ENCODE assay signal across 11 mouse cellular contexts in the genomic region with DNA sequence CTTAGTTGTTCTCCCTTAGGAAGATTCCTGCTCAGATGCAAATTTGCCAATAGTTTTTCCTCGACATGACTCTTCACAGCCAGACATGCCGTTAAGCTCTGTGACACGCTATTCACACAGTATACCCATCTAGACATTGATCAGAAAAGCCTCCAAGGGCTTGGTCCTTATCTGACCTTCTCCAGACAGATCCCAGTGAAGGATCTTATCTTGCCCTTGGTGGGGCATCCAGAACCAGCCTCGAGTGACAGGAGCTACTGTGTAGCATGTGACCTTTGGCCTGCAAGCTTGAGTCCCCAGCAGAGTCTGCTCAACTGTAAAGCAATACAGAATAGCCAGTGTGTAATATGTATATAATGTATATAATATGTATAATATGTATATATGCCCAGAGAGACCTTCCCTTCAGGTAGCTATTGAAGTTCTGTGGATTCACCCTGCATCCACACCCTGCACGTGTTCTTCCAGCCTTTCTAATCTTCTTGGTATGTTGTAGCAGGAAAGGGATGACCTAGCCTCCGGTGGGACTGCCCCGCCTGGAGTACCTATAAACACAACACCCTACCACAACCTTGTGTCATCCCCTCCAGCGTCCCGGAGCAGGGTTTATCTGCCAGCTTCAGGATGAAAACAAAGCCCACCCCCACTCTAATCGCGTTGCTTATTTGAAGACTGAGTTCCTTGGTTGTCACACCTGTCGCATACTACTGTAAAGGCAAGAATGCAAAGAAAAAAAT. TPM values are rescaled to one million over a fixed set of nuclear protein-coding genes. Genes with fewer than 3 reads are reported as not detected.
A peak's percentile ranks its signal among the peaks of the same experiment; 100 is the strongest.
DNase-seq lines count a peak whose midpoint lies in the region; ATAC-seq and TF ChIP-seq lines count a peak whose summit lies in the region.
"Had no signal": no experiment of that assay in that cellular context is flagged by ENCODE, and none has a peak within 500 bp of the region (broad histone marks: within the 10 kb centered on the region; RNA-seq: fewer than 3 reads in every experiment).

No protein-coding gene starts in this region.

- H3K36me3 ChIP-seq in heart, embryonic 14.5 days (ENCODE audit: control insufficient read depth, insufficient read depth, low read length) = no peaks in the 10 kb centered on the region
- no peaks in the 10 kb centered on the region for H3K36me3 ChIP-seq in neural tube, embryonic 11.5 days (ENCODE audit: control insufficient read depth, insufficient read depth, low read length)
- no peaks in the 10 kb centered on the region for H3K36me3 ChIP-seq in neural tube, embryonic 15.5 days
- H3K36me3 ChIP-seq in limb, embryonic 10.5 days = no peaks in the 10 kb centered on the region
- H3K36me3 ChIP-seq in forebrain, postnatal 0 days (ENCODE audit: insufficient read depth) = no peaks in the 10 kb centered on the region
- H3K36me3 ChIP-seq: hindbrain, embryonic 10.5 days; midbrain, embryonic 10.5 days; neural tube, embryonic 13.5 days had no signal

- H3K4me3 ChIP-seq in heart, embryonic 14.5 days (ENCODE audit: control insufficient read depth in 1 of 2, insufficient read depth in 1 of 2, low read depth in 1 of 2, low read length in 2 of 2) = no peak overlapping the region
- H3K4me3 ChIP-seq in neural tube, embryonic 11.5 days (ENCODE audit: low read depth, low read length) = no peak overlapping the region
- H3K4me3 ChIP-seq in neural tube, embryonic 15.5 days (replicated peaks) = no peak overlapping the region
- H3K4me3 ChIP-seq in limb, embryonic 10.5 days = no peak overlapping the region
- H3K4me3 ChIP-seq in forebrain, postnatal 0 days (ENCODE audit: low read depth, low read length) = no peak overlapping the region
- H3K4me3 ChIP-seq: neural tube, embryonic 13.5 days had no signal

- H3K4me1 ChIP-seq in heart, embryonic 14.5 days (ENCODE audit: control insufficient read depth in 2 of 2, insufficient read depth in 2 of 2, low read length in 2 of 2) = peaks cover 2 to 5% of the 10 kb centered on the region in 2 experiments; a peak in 1 of 4 replicates
- H3K4me1 ChIP-seq in neural tube, embryonic 11.5 days (ENCODE audit: control insufficient read depth, insufficient read depth, low read length) = peaks cover 4% of the 10 kb centered on the region
- H3K4me1 ChIP-seq in neural tube, embryonic 15.5 days = peaks cover 7% of the 10 kb centered on the region; the same call in 1 of the 2 replicates
- H3K4me1 ChIP-seq in limb, embryonic 10.5 days = peaks cover 7% of the 10 kb centered on the region
- no peaks in the 10 kb centered on the region for H3K4me1 ChIP-seq in forebrain, postnatal 0 days (ENCODE audit: insufficient read depth)

- TF ChIP-seq CTCF in forebrain, postnatal 0 days (IDR thresholded peaks at IDR 0.05; ENCODE audit: low read depth) = no peak

- H3K4me2 ChIP-seq in heart, embryonic 14.5 days (ENCODE audit: low read length) = peak overlapping the region; percentile 63; the same call in 1 of the 2 replicates
- H3K4me2 ChIP-seq in neural tube, embryonic 11.5 days (ENCODE audit: low read depth) = no peak overlapping the region
- H3K4me2 ChIP-seq in neural tube, embryonic 15.5 days = no peak overlapping the region
- H3K4me2 ChIP-seq in forebrain, postnatal 0 days (ENCODE audit: low read depth) = no peak overlapping the region

- H3K9me3 ChIP-seq in heart, embryonic 14.5 days (ENCODE audit: control insufficient read depth, low read length) = no peaks in the 10 kb centered on the region
- no peaks in the 10 kb centered on the region for H3K9me3 ChIP-seq in neural tube, embryonic 11.5 days (ENCODE audit: control insufficient read depth, low read length)
- H3K9me3 ChIP-seq in neural tube, embryonic 15.5 days (replicated peaks) = no peaks in the 10 kb centered on the region
- no peaks in the 10 kb centered on the region for H3K9me3 ChIP-seq in limb, embryonic 10.5 days (replicated peaks)
- H3K9me3 ChIP-seq in forebrain, postnatal 0 days (ENCODE audit: low read length) = no peaks in the 10 kb centered on the region
- H3K9me3 ChIP-seq: hindbrain, embryonic 10.5 days; midbrain, embryonic 10.5 days; neural tube, embryonic 13.5 days had no signal

- WGBS in heart, embryonic 14.5 days = 44% methylated on average over 12 of the region's 12 CpGs
- WGBS in neural tube, embryonic 11.5 days = 71% methylated on average over 12 of the region's 12 CpGs
- WGBS in neural tube, embryonic 15.5 days = 68% methylated on average over 12 of the region's 12 CpGs
- WGBS in limb, embryonic 10.5 days = 62% methylated on average over 12 of the region's 12 CpGs
- WGBS in forebrain, postnatal 0 days = 65% methylated on average over 12 of the region's 12 CpGs

- H3K9ac ChIP-seq in heart, embryonic 14.5 days (ENCODE audit: low read length) = peak overlapping the region; percentile 59
- no peak overlapping the region; the same call in 1 of the 2 replicates for H3K9ac ChIP-seq in neural tube, embryonic 11.5 days (ENCODE audit: low read length)
- no peak overlapping the region for H3K9ac ChIP-seq in neural tube, embryonic 15.5 days (replicated peaks)
- no peak overlapping the region for H3K9ac ChIP-seq in forebrain, postnatal 0 days

- no peak; the same call in 1 of the 2 replicates for ATAC-seq in heart, embryonic 14.5 days (ENCODE audit: insufficient number of reproducible peaks, insufficient read depth, low FRiP score, low read depth)
- ATAC-seq in neural tube, embryonic 11.5 days (ENCODE audit: insufficient read depth, low FRiP score, low TSS enrichment) = 0 out of 2 replicates have a peak, but pooled peaks have one; percentile 35
- no peak; the same call in 1 of the 2 replicates for ATAC-seq in neural tube, embryonic 15.5 days (ENCODE audit: low FRiP score)
- no peak for ATAC-seq in forebrain, postnatal 0 days
- ATAC-seq: activated CD4-positive, CD25-positive, alpha-beta regulatory T cell, adult 4 months had no signal

- intact Hi-C loops in heart, postnatal 36 days (cut with DNase I) = loop anchor here (5.0 kb wide), 1 partner anchor 156 kb away; no protein-coding TSS in a partner anchor

- DNase-seq in heart, postnatal 36 days = no peak
- DNase-seq in neural tube, embryonic 11.5 days (ENCODE audit: low spot score) = no peak
- peak; percentile 28 for DNase-seq in limb, embryonic 10.5 days (ENCODE audit: low spot score)
- DNase-seq in cerebellum, adult 9-10 months = no peak
- DNase-seq in forebrain, postnatal 0 days = no peak

- no peak overlapping the region for H3K27ac ChIP-seq in heart, embryonic 14.5 days (replicated peaks in 1 of 2; ENCODE audit: control insufficient read depth in 1 of 2, insufficient read depth in 1 of 2, low read depth in 2 of 2, low read length in 2 of 2)
- no peak overlapping the region for H3K27ac ChIP-seq in neural tube, embryonic 11.5 days (ENCODE audit: low read depth, low read length)
- no peak overlapping the region for H3K27ac ChIP-seq in neural tube, embryonic 15.5 days (replicated peaks)
- no peak overlapping the region for H3K27ac ChIP-seq in limb, embryonic 10.5 days
- no peak overlapping the region for H3K27ac ChIP-seq in forebrain, postnatal 0 days (ENCODE audit: low read depth, low read length)
- H3K27ac ChIP-seq: midbrain, embryonic 10.5 days; neural tube, embryonic 13.5 days had no signal

- H3K27me3 ChIP-seq in heart, embryonic 14.5 days (ENCODE audit: control insufficient read depth, insufficient read depth, low read length) = no peaks in the 10 kb centered on the region
- H3K27me3 ChIP-seq in neural tube, embryonic 11.5 days (ENCODE audit: control insufficient read depth, insufficient read depth, low read length) = no peaks in the 10 kb centered on the region
- H3K27me3 ChIP-seq in neural tube, embryonic 15.5 days (replicated peaks) = no peaks in the 10 kb centered on the region
- H3K27me3 ChIP-seq in limb, embryonic 10.5 days (ENCODE audit: low read depth, poor library complexity, severe bottlenecking) = no peaks in the 10 kb centered on the region
- no peaks in the 10 kb centered on the region for H3K27me3 ChIP-seq in forebrain, postnatal 0 days (ENCODE audit: insufficient read depth, low read length)
- H3K27me3 ChIP-seq: neural tube, embryonic 13.5 days had no signal

RNA-seq across cellular contexts. Expression of a gene that starts 43.7 kb away (rescaled TPM):
- 47.7 and 52.3 TPM in 2 replicates for polyA plus RNA-seq in heart, embryonic 14.5 days (2014; fragmentation: Nextera tagmentation; extraction: Ambion mirVana)
- total RNA-seq in heart, postnatal 36 days (2021) = 10 to 100 TPM; 21.0 to 24.5 TPM
- polyA plus RNA-seq in neural tube, embryonic 11.5 days (2014; fragmentation: Nextera tagmentation; extraction: Ambion mirVana) = 117 and 131 TPM in 2 replicates
- polyA plus RNA-seq in neural tube, embryonic 15.5 days (2015; fragmentation: Nextera tagmentation; extraction: Ambion mirVana) = 55.8 and 56.0 TPM in 2 replicates
- 99.2 and 100.0 TPM in 2 replicates for polyA plus RNA-seq in limb, embryonic 10.5 days (2016; fragmentation: Nextera tagmentation; extraction: Ambion mirVana)
- 60.2 and 67.6 TPM in 2 replicates for total RNA-seq in forebrain, postnatal 0 days (2014; rRNA removed)
- 42.3 and 49.7 TPM in 2 replicates for polyA plus RNA-seq in forebrain, postnatal 0 days (2015; fragmentation: Nextera tagmentation; extraction: Ambion mirVana)
